Mouse (Mus musculus): ENCODE measurements at regions not wholly inside any gene's neighbourhood (a gene's known extent, or its start where the extent isn't known, plus 50 kb on each side); places are given as distances from the start of the nearest gene placed in this dataset.

DNA sequence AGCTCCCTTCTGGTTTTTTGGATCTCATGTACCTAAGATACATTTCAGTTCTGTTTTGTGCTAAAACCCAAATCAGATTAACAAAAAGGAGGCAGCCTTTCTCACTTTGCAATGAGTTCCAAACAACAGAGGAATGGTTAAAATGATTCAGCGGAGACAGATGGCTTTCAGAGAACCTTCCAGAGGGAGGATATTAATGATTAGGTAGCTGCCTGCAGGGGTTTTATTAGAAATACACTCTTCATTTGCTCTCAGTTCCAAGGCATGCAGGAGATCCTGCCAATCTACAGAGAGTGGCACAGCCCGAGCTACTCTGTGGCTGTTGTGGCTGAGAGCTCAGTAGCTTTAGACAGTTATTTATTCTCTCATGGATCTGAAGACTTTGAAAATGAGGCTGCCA lies 162.4 kb downstream of the Rsl24d1 start:
- no peaks in the 10 kb centered on the region for H3K9me3 ChIP-seq (replicated peaks; ENCODE audit: insufficient read depth, low read length)
- H3K27ac ChIP-seq (ENCODE audit: control insufficient read depth, low read depth, low read length): no peak overlapping the region
- no peak overlapping the region for H3K9ac ChIP-seq (ENCODE audit: control insufficient read depth, low read depth, low read length, poor library complexity, severe bottlenecking)
- H3K79me2 ChIP-seq (ENCODE audit: control insufficient read depth, insufficient read depth, low read length, poor library complexity): no peaks in the 10 kb centered on the region
- no peak for TF ChIP-seq UBTF (IDR thresholded peaks at IDR 0.05; ENCODE audit: borderline replicate concordance, insufficient read depth, low read depth, low read length)
- H3K27me3 ChIP-seq (ENCODE audit: control insufficient read depth in 1 of 2, insufficient read depth in 2 of 2, low read length in 2 of 2): no peaks in the 10 kb centered on the region; a peak in 1 of 4 replicates
- DNase-seq (ENCODE audit: low read depth, low spot score): no peak
- H3K4me1 ChIP-seq (ENCODE audit: control insufficient read depth in 1 of 2, insufficient read depth in 2 of 2, low read length in 2 of 2): no peaks in the 10 kb centered on the region
- H3K36me3 ChIP-seq (ENCODE audit: control insufficient read depth in 1 of 2, insufficient read depth in 2 of 2, low read length in 2 of 2): no peaks in the 10 kb centered on the region
- no peak overlapping the region for H3K4me3 ChIP-seq (ENCODE audit: control insufficient read depth in 1 of 2, insufficient read depth in 1 of 2, low read depth in 2 of 2, low read length in 2 of 2)

GRCm38 (mm10) chr9:73295287-73295686 lies 182.1 kb downstream of the Rsl24d1 start:
- no peak for TF ChIP-seq MAZ (IDR thresholded peaks at IDR 0.05; ENCODE audit: low read depth, low read length)
- TF ChIP-seq RAD21 (IDR thresholded peaks at IDR 0.05; ENCODE audit: low read depth, low read length): no peak
- no peak for TF ChIP-seq E2F4 (IDR thresholded peaks at IDR 0.05; ENCODE audit: borderline replicate concordance, low read depth, low read length)
- TF ChIP-seq SMC3 (IDR thresholded peaks at IDR 0.05; ENCODE audit: low read depth, low read length): no peak
- no peak for TF ChIP-seq RCOR1 (IDR thresholded peaks at IDR 0.05; ENCODE audit: low read depth, low read length)
- Histone ChIP-seq H3K4me1 (ENCODE audit: control insufficient read depth in 1 of 2, insufficient read depth in 2 of 2, low read length in 2 of 2) (no peaks in the 10 kb centered on the region), H3K9ac (ENCODE audit: control insufficient read depth, low read depth, low read length, poor library complexity, severe bottlenecking) (no peak overlapping the region), H3K27ac (ENCODE audit: control insufficient read depth, low read depth, low read length) (no peak overlapping the region), H3K36me3 (ENCODE audit: control insufficient read depth in 1 of 2, insufficient read depth in 2 of 2, low read length in 2 of 2) (no peaks in the 10 kb centered on the region), H3K27me3 (ENCODE audit: control insufficient read depth in 1 of 2, insufficient read depth in 2 of 2, low read length in 2 of 2) (no peaks in the 10 kb centered on the region), H3K79me2 (ENCODE audit: control insufficient read depth, insufficient read depth, low read length, poor library complexity) (no peaks in the 10 kb centered on the region), H3K4me3 (ENCODE audit: control insufficient read depth in 1 of 2, insufficient read depth in 1 of 2, low read depth in 2 of 2, low read length in 2 of 2) (no peak overlapping the region), H3K9me3 (replicated peaks; ENCODE audit: insufficient read depth, low read length) (no peaks in the 10 kb centered on the region)
- no peak for DNase-seq (ENCODE audit: low read depth, low spot score)

GRCm38 (mm10) chr9:73302156-73302918 lies 189.1 kb downstream of the Rsl24d1 start:
- no peaks in the 10 kb centered on the region for H3K27me3 ChIP-seq (ENCODE audit: control insufficient read depth in 1 of 2, insufficient read depth in 2 of 2, low read length in 2 of 2)
- no peak for TF ChIP-seq JUND (IDR thresholded peaks at IDR 0.05; ENCODE audit: low read depth, low read length)
- TF ChIP-seq SMC3 (IDR thresholded peaks at IDR 0.05; ENCODE audit: low read depth, low read length): no peak
- TF ChIP-seq TBP (IDR thresholded peaks at IDR 0.05; ENCODE audit: low read depth, low read length): no peak
- TF ChIP-seq TAL1 (IDR thresholded peaks at IDR 0.05; ENCODE audit: low read length): no peak
- TF ChIP-seq TCF12 (IDR thresholded peaks at IDR 0.05; ENCODE audit: low read depth, low read length): no peak
- TF ChIP-seq RAD21 (IDR thresholded peaks at IDR 0.05; ENCODE audit: low read depth, low read length): no peak
- DNase-seq (ENCODE audit: low read depth, low spot score): no peak
- H3K79me2 ChIP-seq (ENCODE audit: control insufficient read depth, insufficient read depth, low read length, poor library complexity): no peaks in the 10 kb centered on the region
- H3K27ac ChIP-seq (ENCODE audit: control insufficient read depth, low read depth, low read length): no peak overlapping the region
- no peaks in the 10 kb centered on the region for H3K4me1 ChIP-seq (ENCODE audit: control insufficient read depth in 1 of 2, insufficient read depth in 2 of 2, low read length in 2 of 2)
- H3K9me3 ChIP-seq (replicated peaks; ENCODE audit: insufficient read depth, low read length): no peaks in the 10 kb centered on the region
- H3K9ac ChIP-seq (ENCODE audit: control insufficient read depth, low read depth, low read length, poor library complexity, severe bottlenecking): no peak overlapping the region
- no peaks in the 10 kb centered on the region for H3K36me3 ChIP-seq (ENCODE audit: control insufficient read depth in 1 of 2, insufficient read depth in 2 of 2, low read length in 2 of 2)
- H3K4me3 ChIP-seq (ENCODE audit: control insufficient read depth in 1 of 2, insufficient read depth in 1 of 2, low read depth in 2 of 2, low read length in 2 of 2): no peak overlapping the region

Measured in MEL (cell line).